Mouse (Mus musculus) left cerebral cortex, adult 8-10 months (tissue): ENCODE measurements around the gene Dcaf17. TPM values are rescaled to one million over a fixed set of nuclear protein-coding genes. Genes with fewer than 3 reads are reported as not detected.

Experiments
- DNase-seq, 2 experiments: peaks; one replicate each; pipeline ENCODE4 v3.0.0; 2022; ENCODE audit warnings: low spot score in 2 of 2
- total RNA-seq, 4 experiments: library from RNA; stranded (reverse); gene quantifications; 2 replicates each; pipeline ENCODE4 v1.2.4; 2022

The Dcaf17 gene
- total RNA-seq, 4 experiments from 2014 or later, result 12.3 to 17.6 (median 14.5) TPM

DNA sequence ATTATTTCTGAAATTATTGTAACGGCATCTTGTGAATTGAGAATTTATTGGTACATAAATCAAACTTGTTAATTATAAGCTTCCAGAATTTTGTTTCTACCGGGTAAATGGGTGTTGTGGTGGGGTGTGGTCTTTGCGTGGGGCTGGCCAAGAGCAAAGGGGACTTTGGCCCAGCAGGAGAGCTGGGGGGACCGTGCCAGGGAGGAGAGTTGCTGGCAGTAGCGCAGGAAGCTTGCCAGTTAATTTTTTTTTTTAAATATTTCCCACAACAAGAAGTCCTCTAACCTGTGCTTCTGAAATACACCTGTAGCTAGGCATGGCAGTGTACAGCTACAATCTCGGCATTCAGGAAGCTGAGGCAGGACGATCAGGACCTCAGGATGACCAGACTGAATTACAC lies 4.6 kb upstream of the Dcaf17 start:
- DNase-seq, result no peak

DNA sequence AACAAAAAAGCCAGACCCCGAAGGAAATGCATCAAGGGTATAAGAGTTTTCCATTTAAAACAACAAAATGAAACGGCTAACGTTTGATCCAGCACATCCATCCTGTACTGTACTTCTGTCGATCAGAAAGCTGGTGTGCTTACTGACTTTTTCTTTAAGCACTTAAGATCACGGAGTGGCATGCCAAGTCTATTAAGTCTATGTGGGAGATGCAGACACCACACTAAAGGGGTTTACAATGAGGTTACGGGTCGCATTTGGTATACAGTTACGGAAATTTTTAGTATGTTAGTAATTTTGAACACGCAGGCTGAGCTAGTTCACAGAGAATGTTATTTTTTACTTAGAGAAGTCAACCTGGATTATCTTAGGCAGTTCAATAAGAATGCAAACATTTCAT lies 412 bp upstream of the Dcaf17 start:
- no peak for DNase-seq

GRCm38 (mm10) chr2:71056115-71056835 lies 1.1 kb downstream of the Dcaf17 start:
- no peak for DNase-seq

DNA sequence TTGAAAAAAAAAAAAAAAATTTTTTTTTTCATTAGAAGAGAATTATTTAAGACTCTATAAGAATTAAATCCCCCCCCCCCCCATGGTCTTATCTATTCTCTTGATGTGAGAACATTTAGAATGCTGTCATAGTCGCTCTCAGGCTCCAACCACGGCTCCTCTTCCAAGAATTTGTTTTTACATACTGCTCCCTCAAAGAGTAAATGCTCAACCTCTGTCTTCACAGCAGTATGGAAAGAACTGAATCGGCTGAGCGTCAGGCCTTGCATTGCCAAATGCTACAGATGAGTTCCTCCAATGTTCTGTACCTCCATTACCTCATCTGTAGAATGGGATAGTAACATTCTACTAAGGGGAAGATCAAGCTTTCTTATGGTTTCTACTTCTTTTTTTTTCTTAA lies 16.5 kb downstream of the Dcaf17 start:
- DNase-seq, result no peak

DNA sequence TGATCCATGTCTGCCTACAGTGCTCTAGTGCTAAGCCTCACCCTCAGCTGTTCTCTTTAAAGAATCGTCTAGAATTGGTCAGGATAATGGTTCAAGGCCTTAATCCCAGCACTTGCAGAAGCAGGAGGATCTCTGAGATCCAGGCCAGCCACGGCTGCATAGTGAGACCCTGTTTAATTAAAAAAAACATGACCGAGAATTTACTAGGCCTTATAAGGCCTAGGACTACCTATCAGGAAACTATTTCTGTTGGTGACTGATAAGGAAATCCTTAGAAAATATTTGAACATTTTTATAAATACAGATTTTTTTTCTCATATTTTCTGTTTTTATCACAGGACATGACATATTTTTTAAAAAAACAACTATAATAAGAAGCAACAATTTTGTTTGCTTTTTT lies 18.2 kb downstream of the Dcaf17 start:
- DNase-seq, result no peak

- no peak for DNase-seq
Measured at GRCm38 (mm10) chr2:71073828-71074227, 18.7 kb downstream of the Dcaf17 start.

GRCm38 (mm10) chr2:71082416-71082815 lies 27.3 kb downstream of the Dcaf17 start:
- no peak for DNase-seq

- no peak for DNase-seq
Measured at GRCm38 (mm10) chr2:71083454-71084193, 28.5 kb downstream of the Dcaf17 start.

DNA sequence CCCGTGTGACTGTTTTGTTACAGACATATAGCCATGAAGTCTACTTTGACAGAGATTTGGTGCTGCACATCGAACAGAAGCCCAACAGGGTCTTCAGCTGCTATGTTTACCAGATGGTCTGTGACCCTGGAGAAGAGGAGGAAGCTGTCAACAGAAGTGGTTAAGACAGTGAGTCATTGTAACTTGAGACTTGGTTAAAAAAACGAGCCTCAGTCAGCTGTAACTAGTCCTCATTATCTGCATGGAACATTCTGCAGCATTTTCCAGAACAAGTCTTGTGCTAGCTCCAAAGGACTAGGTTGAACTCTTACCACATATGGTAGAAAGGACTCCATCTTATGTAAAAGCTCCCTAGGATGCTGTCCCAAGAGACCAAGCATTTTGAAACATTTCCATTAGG lies 34.6 kb downstream of the Dcaf17 start:
- no peak for DNase-seq

GRCm38 (mm10) chr2:71090660-71091445 lies 35.7 kb downstream of the Dcaf17 start:
- no peak for DNase-seq

DNA sequence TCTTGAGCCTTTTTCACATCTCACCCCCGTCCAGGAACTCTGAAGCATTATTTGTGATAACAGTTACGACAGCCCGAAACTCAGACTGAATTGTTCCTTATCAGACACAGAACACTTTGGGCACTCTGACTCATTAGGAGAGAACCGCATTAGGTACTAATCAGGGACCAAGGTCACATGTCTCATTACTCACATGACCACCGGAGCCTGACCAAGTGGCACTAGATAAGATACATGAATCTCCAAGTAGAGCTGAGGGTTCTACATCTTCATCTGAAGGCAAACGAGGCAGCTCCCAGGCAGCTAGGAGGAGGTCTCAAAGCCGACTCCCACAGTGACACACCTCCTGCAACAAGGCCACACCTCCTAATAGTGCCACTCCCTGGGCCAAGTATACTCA lies 41.0 kb downstream of the Dcaf17 start:
- no peak for DNase-seq

DNA sequence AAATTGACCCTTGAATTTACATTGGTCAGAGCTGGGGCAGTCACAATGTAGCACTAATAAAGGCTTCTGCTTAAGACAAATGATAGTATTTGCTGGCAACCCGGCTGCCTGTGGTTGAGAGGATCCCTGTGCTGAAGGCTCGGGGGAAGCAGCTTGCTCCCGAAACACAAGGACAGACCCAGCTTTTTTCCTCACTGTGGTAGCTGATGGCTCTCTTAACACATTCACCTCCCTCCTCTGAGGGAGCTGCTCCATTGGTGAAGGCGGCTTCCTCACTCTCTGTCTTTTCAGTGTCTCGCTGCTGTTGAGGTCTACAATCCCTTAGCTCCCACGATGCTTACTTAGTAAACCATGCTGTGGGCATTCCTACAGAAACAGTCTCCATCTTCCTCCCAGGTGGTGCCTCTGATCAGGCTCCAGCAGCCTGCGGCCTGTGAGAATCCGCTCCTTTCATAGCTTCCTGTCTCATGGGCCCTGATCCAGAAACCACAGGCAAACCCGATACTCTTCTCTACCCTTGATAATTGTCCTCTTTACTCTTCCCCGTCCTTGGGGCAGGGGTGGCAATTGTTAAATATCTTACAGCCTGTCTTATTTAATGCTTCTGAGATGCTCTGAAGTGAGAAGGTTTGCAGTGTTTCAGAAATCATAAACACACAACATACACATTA lies 47.6 kb downstream of the Dcaf17 start:
- no peak for DNase-seq

DNA sequence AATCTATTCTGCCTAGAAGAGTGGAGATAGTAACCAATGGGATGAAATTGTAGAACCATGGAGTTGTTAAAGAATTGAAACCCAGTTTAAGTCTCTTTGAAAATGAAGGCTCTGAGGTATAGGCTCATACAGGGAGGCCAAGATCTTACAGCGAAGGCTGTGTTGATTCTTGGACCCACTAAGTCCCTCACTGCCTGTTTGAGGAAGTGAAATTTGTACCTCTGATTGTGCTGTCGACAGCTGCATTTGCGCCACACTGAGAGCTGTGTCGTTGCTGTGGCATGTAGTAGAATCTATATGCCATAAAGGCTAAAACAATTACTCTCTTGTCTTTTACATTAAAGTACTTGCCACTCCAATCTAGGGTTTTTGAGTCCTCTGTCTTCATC lies 48.2 kb downstream of the Dcaf17 start:
- no peak for DNase-seq

GRCm38 (mm10) chr2:71104696-71105095 lies 49.6 kb downstream of the Dcaf17 start:
- no peak for DNase-seq

DNA sequence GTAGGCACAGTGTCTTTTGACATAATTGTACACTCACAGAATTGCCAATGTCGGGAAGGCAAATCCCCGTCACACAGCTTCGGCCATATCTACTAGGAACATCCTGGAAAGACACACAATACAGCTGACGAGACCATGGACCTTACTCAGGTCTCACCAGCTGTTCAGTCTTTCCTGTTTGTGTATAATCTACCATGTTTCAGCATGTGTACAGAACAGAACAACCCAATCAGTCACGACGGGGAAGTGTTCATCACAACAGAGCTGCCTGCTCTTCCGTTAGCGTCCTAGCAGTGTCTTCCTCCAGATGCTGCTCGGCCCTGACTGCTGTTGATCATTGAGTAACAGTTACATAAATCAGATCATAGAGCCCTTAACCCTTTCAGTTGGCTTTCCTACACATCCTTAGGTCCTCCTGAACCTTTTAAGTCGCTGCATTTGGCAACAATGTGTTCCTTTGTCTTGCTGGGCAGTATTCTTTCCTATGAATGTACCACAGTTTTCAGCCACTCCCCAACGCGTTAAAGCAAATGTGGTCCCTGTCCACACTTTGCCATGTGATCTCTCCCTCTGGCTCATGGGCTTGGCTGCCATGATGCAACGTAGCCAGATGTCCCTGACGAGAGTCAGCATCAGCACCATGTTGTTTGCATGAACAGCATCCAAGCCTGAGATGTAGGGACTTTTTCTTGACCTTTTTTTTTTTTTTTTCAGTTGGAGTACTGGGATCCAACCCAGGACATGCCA lies 50.5 kb downstream of the Dcaf17 start:
- DNase-seq, result no peak

DNA sequence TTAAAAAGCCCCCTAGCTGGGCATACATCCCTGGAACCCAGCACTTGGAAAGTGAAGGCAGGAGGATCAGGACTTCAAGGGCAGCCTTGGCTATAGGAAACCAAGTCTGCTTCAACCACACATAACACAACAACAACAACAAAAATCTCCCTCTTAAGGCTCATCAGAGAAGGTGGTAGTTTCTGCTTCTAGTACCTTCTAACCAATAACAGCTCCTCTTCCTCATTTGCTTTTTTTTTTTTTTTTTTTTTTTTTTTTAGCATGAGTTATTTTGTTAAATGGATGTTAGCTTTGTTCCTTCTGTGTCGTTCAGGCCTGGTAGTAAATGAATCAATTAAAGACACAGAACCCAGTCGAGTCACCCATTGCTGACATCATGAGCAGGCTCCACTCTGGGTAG lies 52.1 kb downstream of the Dcaf17 start:
- no peak for DNase-seq

DNA sequence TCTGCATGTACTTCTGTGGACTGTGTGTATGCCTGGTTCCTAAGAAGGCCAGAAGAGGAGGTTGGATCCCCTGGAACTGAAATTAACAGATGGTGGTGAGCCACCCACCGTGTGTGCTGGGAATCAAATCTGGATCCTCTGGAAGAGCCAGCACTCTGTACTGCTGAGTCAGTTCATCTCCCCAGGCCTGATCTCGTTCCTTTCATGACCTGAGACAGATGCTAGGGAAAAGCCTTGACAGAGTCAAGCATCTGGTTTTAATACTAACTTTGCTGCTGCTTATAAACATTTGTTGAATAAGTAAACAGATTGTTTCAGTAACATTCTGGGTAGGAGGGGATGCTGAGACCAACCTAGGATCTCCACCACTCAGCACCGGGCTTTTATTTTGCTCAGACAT lies 53.4 kb downstream of the Dcaf17 start:
- DNase-seq, result no peak

- no peak for DNase-seq
Measured at GRCm38 (mm10) chr2:71113489-71114171, 58.5 kb downstream of the Dcaf17 start.

GRCm38 (mm10) chr2:71116151-71116550 lies 61.0 kb downstream of the Dcaf17 start:
- DNase-seq, result no peak
